Mouse (Mus musculus) megakaryocyte, embryonic 14.5 days (primary cell): ENCODE measurements around the gene Itgb7.

Experiments used
- FLI1 ChIP-seq: IDR thresholded peaks from 2 replicates; pipeline ENCODE4 v1.6.1; 2012; ENCODE audit warnings: low read length, inconsistent platforms, mixed read lengths
- GATA1 ChIP-seq: IDR thresholded peaks from 3 replicates; pipeline ENCODE4 v1.6.1; 2012; ENCODE audit warnings: mixed read lengths, low read length, inconsistent platforms, borderline replicate concordance

GRCm38 (mm10) chr15:102245891-102246741 is 14.4 kb upstream of the Itgb7 start:
- no peak for TF ChIP-seq GATA1
- no peak for TF ChIP-seq FLI1
